Mouse (Mus musculus): ENCODE results near the gene Vtn. TPM values are rescaled to one million over a fixed set of nuclear protein-coding genes. Genes with fewer than 3 reads are reported as not detected.

Gene Vtn
- polyA plus RNA-seq, 1 experiment from 2014 or later: 3.6 TPM

GRCm38 (mm10) chr11:78461894-78462293, 37.0 kb upstream of the Vtn start:
- no peak for ATAC-seq (ENCODE audit: low FRiP score, low TSS enrichment)
- H3K4me1 ChIP-seq (replicated peaks; ENCODE audit: control insufficient read depth, insufficient read depth): no peaks in the 10 kb centered on the region
- no peak overlapping the region for H3K27ac ChIP-seq (replicated peaks)
- H3K9me3 ChIP-seq (ENCODE audit: control insufficient read depth, low read length): no peaks in the 10 kb centered on the region
- no peaks in the 10 kb centered on the region for H3K36me3 ChIP-seq (ENCODE audit: control insufficient read depth, insufficient read depth, low read length)
- H3K4me2 ChIP-seq (replicated peaks; ENCODE audit: low read depth): no peak overlapping the region
- DNase-seq (ENCODE audit: low spot score): no peak
- no peak overlapping the region for H3K9ac ChIP-seq (ENCODE audit: low read length)
- no peak for TF ChIP-seq EP300 (optimal IDR thresholded peaks at IDR 0.05)
- peak; percentile 61 for TF ChIP-seq CTCF (IDR thresholded peaks at IDR 0.05; ENCODE audit: low read depth)
- H3K27me3 ChIP-seq (ENCODE audit: control insufficient read depth, insufficient read depth, low read length): no peaks in the 10 kb centered on the region
- no peak overlapping the region for H3K4me3 ChIP-seq (ENCODE audit: low read depth, low read length)
- 68% methylated on average over 1 of the region's 1 CpGs for WGBS

GRCm38 (mm10) chr11:78462669-78463068, 36.2 kb upstream of the Vtn start:
- Histone ChIP-seq H3K9me3 (ENCODE audit: control insufficient read depth, low read length) (no peaks in the 10 kb centered on the region), H3K9ac (ENCODE audit: low read length) (no peak overlapping the region), H3K4me1 (replicated peaks; ENCODE audit: control insufficient read depth, insufficient read depth) (no peaks in the 10 kb centered on the region), H3K36me3 (ENCODE audit: control insufficient read depth, insufficient read depth, low read length) (no peaks in the 10 kb centered on the region), H3K4me3 (ENCODE audit: low read depth, low read length) (no peak overlapping the region), H3K27me3 (ENCODE audit: control insufficient read depth, insufficient read depth, low read length) (no peaks in the 10 kb centered on the region), H3K4me2 (replicated peaks; ENCODE audit: low read depth) (no peak overlapping the region), H3K27ac (replicated peaks) (no peak overlapping the region)
- no peak for DNase-seq (ENCODE audit: low spot score)
- ATAC-seq (ENCODE audit: low FRiP score, low TSS enrichment): no peak
- WGBS: 70% methylated on average over 5 of the region's 5 CpGs
- TF ChIP-seq CTCF (IDR thresholded peaks at IDR 0.05; ENCODE audit: low read depth) (no peak), EP300 (optimal IDR thresholded peaks at IDR 0.05) (no peak)

- H3K27ac ChIP-seq (replicated peaks): no peak overlapping the region
These were observed 35.4 kb upstream of the Vtn start for GRCm38 (mm10) chr11:78463286-78464036.

GRCm38 (mm10) chr11:78465116-78465515, 33.8 kb upstream of the Vtn start:
- Histone ChIP-seq H3K36me3 (ENCODE audit: control insufficient read depth, insufficient read depth, low read length) (no peaks in the 10 kb centered on the region), H3K9me3 (ENCODE audit: control insufficient read depth, low read length) (no peaks in the 10 kb centered on the region), H3K27me3 (ENCODE audit: control insufficient read depth, insufficient read depth, low read length) (no peaks in the 10 kb centered on the region), H3K9ac (ENCODE audit: low read length) (peak overlapping the region; percentile 75), H3K4me3 (ENCODE audit: low read depth, low read length) (peak overlapping the region; percentile 73), H3K27ac (replicated peaks) (peak overlapping the region; percentile 91; the same call in 1 of the 2 replicates), H3K4me1 (replicated peaks; ENCODE audit: control insufficient read depth, insufficient read depth) (no peaks in the 10 kb centered on the region), H3K4me2 (replicated peaks; ENCODE audit: low read depth) (peak overlapping the region; percentile 92)
- no peak for DNase-seq (ENCODE audit: low spot score)
- 0 out of 2 replicates have a peak, but pooled peaks have one; percentile 21 for ATAC-seq (ENCODE audit: low FRiP score, low TSS enrichment)
- TF ChIP-seq EP300 (optimal IDR thresholded peaks at IDR 0.05) (no peak), CTCF (IDR thresholded peaks at IDR 0.05; ENCODE audit: low read depth) (no peak)
- 20% methylated on average over 9 of the region's 9 CpGs for WGBS

More at GRCm38 (mm10) chr11:78463286-78464036, 35.4 kb upstream of the Vtn start:
- Histone ChIP-seq H3K4me2 (replicated peaks; ENCODE audit: low read depth) (no peak overlapping the region), H3K27me3 (ENCODE audit: control insufficient read depth, insufficient read depth, low read length) (no peaks in the 10 kb centered on the region), H3K36me3 (ENCODE audit: control insufficient read depth, insufficient read depth, low read length) (no peaks in the 10 kb centered on the region), H3K4me1 (replicated peaks; ENCODE audit: control insufficient read depth, insufficient read depth) (no peaks in the 10 kb centered on the region), H3K4me3 (ENCODE audit: low read depth, low read length) (no peak overlapping the region), H3K9ac (ENCODE audit: low read length) (no peak overlapping the region), H3K9me3 (ENCODE audit: control insufficient read depth, low read length) (no peaks in the 10 kb centered on the region)
- TF ChIP-seq EP300 (optimal IDR thresholded peaks at IDR 0.05): no peak
- TF ChIP-seq CTCF (IDR thresholded peaks at IDR 0.05; ENCODE audit: low read depth): no peak
- WGBS: 49% methylated on average over 13 of the region's 13 CpGs
- ATAC-seq (ENCODE audit: low FRiP score, low TSS enrichment) (no peak), DNase-seq (ENCODE audit: low spot score) (no peak)

GRCm38 (mm10) chr11:78465568-78466180, 33.2 kb upstream of the Vtn start, which contains the start of gene Slc46a1:
Slc46a1 (plus strand) TSS chr11:78465697.
- TF ChIP-seq CTCF (IDR thresholded peaks at IDR 0.05; ENCODE audit: low read depth): no peak
- TF ChIP-seq EP300 (optimal IDR thresholded peaks at IDR 0.05): no peak

More at GRCm38 (mm10) chr11:78465568-78466180, 33.2 kb upstream of the Vtn start, which contains the start of gene Slc46a1:
- no peaks in the 10 kb centered on the region for H3K36me3 ChIP-seq (ENCODE audit: control insufficient read depth, insufficient read depth, low read length)
- WGBS: 1% methylated on average over 41 of the region's 41 CpGs
- no peaks in the 10 kb centered on the region for H3K4me1 ChIP-seq (replicated peaks; ENCODE audit: control insufficient read depth, insufficient read depth)
- peak; percentile 90 for ATAC-seq (ENCODE audit: low FRiP score, low TSS enrichment)
- DNase-seq (ENCODE audit: low spot score): peak; percentile 87
- peak within 1 kb of the TSS; percentile 75 for H3K9ac ChIP-seq (ENCODE audit: low read length)
- H3K27ac ChIP-seq (replicated peaks): peak within 1 kb of the TSS; percentile 91
- no peaks in the 10 kb centered on the region for H3K27me3 ChIP-seq (ENCODE audit: control insufficient read depth, insufficient read depth, low read length)
- H3K4me3 ChIP-seq (ENCODE audit: low read depth, low read length): peak within 1 kb of the TSS; percentile 73
- H3K4me2 ChIP-seq (replicated peaks; ENCODE audit: low read depth): peak within 1 kb of the TSS; percentile 92
- H3K9me3 ChIP-seq (ENCODE audit: control insufficient read depth, low read length): no peaks in the 10 kb centered on the region
